Mouse (Mus musculus): ENCODE data around the gene Rpn2. TPM values are rescaled to one million over a fixed set of nuclear protein-coding genes. Genes with fewer than 3 reads are reported as not detected.
A peak's percentile ranks its signal among the peaks of the same experiment; 100 is the strongest.

Rpn2 gene
- total RNA-seq, 2 experiments from 2014 or later = 254 to 289 TPM

DNA sequence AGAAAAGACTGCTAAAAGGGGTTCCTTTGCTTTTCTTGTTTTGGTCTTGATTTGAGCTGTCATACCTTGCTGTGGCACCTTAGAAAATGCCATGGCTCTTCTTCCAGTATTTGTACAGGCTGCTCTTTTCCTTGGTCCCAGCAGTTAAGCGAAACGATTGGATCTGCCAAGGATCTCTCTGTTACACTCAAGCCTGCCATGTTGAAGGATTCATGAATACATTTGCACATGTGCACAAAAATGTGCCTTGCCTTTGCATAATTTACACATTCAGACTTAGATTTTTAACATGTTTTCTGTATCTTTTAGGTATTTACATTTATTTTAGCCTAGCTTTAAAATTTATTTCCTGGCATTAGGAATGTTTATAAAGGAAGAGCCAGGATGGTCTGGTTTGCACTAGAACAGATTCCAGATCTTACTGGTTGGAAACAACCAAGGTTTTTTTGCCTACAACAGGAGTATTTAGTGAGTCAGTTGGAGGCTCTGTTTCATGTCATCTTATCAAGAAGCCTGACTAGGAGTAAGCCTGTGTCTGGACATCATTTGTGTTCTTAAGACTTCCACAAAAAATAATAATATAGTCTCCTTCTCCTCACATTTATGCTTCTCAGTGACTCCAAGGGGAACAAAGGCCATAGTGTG, 29.6 kb downstream of the Rpn2 start:
- DNase-seq (ENCODE audit: low spot score in 2 of 2) = no peak

- DNase-seq (ENCODE audit: low spot score in 2 of 2) = no peak
These were observed 30.8 kb downstream of the Rpn2 start for GRCm38 (mm10) chr2:157309611-157310010.

DNA sequence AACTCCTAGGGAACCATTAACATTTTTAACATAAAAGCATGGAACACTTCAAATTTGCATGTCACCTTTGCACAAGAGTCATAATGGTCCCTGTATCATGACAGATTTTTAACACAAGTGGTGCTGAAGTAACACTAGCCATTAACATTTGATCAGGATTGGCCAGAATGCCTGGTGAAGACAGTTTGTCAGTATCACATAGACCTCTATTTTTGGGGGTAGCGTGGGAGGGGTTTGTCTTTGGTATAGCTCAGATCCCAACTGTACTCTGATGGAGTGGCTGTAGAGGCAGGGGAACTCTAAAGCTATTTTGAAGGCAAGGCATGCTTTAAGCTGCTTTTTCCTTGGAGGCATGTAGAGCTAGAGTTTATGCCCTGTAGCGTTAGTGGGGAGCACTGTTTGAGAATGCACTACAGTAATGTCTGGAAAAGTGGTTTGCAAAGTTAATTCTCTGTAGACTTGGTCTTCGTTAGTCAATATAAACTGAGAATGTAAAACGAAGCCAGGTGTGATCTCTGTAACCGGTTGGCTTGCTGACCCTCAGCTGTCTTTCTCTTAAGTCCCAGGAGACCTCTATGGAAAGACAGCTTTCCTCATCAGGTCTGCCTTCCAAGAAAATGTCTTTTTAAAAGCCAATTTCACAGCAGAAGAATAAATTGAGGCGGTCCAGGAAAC, 32.3 kb downstream of the Rpn2 start:
- no peak for DNase-seq (ENCODE audit: low spot score in 2 of 2)

GRCm38 (mm10) chr2:157313718-157314117, 34.9 kb downstream of the Rpn2 start:
- no peak for DNase-seq (ENCODE audit: low spot score in 2 of 2)

- no peak for DNase-seq (ENCODE audit: low spot score in 2 of 2)
These were observed 35.5 kb downstream of the Rpn2 start for GRCm38 (mm10) chr2:157314310-157314709.

DNA sequence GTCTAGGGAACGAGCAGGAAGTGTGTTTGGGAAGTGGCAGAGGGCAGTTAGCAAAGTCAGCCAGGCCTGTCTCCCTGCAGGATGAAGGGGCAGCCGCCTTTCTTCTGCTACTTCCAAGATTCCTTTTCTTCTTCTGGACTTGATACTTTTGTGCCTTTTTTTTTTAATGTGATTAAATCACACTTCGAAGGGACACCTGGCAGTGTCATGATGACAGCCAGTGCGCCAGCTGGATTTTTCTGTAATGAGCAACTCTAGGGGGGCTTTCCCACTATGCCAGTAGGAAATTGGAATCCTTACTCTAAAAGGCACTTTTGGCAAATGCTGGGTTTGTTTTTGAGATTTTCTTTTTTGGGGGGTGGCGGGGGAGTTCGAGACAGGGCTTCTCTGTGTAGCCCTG, 36.7 kb downstream of the Rpn2 start:
- no peak for DNase-seq (ENCODE audit: low spot score in 2 of 2)

DNA sequence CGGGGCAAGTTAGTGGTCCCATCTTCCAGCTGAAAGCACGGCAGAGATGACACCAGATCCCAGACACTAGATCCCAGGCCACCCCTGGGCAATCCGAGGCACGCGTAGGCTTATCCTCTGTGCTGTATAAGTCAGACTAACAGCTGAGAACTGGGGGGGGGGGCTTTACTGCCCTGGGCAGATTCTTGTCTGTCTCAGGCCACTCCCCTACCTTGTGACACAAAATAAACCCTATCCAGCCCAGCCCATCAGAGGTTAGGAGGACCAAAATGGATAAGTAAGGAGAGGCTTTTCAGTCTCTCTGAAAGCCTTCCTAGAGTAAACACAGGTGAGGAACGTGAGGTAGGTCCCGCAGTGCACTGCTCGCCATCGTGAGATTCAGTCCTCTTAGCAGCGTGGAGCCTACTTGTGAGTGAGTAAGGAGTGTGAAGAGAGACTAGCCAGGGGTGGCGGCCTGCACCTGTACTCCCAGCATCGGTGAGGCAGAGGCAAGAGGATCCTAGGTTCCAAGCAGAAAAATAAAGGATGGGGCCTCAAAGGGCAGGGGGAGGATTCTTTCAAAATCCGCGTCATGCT, 37.6 kb downstream of the Rpn2 start:
- DNase-seq (ENCODE audit: low spot score in 2 of 2) = no peak

DNA sequence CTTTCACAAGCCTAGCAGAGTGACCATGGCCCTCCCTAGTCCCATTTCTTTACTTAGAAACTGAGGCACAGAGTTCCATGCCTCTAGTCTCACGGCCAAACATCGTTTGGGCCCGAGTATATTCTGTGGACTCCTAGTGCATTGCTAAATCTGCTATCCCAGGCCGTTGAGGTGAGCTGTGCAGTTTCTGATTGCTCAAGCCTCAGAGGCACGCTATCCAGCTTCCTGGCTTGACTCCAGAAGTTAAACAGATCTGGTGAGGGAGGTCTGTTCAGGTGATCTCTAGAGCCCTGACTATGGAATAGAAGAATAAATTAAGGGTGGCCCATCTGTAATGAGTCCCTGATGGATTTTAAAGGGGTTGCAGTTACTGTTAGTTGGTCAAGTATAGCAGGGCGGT, 38.4 kb downstream of the Rpn2 start:
- DNase-seq (ENCODE audit: low spot score in 2 of 2) = no peak

DNA sequence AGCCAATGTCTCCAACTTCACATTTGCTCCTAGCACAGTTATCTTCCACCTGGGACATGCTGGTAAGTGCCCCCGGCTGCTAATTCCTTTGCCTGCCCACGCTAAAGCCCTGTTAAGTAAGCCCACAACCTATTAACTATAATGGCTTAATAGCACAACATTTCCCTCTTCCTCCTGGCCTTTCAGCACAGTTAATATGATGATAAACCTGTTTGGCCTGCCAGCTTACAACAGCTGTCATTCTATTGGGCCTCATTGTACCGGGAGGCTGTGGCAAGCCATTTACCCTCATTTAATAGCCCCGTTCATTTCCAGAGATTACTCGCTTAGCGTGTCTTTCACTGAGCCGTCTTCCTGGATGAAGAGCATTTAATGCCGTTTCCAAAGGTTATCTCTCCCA, 41.3 kb downstream of the Rpn2 start:
- DNase-seq (ENCODE audit: low spot score in 2 of 2) = no peak

GRCm38 (mm10) chr2:157320886-157321285, 42.1 kb downstream of the Rpn2 start:
- no peak for DNase-seq (ENCODE audit: low spot score in 2 of 2)

GRCm38 (mm10) chr2:157322029-157322766, 43.4 kb downstream of the Rpn2 start:
- DNase-seq (ENCODE audit: low spot score in 2 of 2) = no peak

- no peak for DNase-seq (ENCODE audit: low spot score in 2 of 2)
These were observed 46.4 kb downstream of the Rpn2 start for GRCm38 (mm10) chr2:157325238-157325637.

GRCm38 (mm10) chr2:157328106-157328505, 49.3 kb downstream of the Rpn2 start:
- DNase-seq (ENCODE audit: low spot score in 2 of 2) = no peak

- DNase-seq (ENCODE audit: low spot score in 2 of 2) = no peak
These were observed 49.8 kb downstream of the Rpn2 start for GRCm38 (mm10) chr2:157328570-157328969.

DNA sequence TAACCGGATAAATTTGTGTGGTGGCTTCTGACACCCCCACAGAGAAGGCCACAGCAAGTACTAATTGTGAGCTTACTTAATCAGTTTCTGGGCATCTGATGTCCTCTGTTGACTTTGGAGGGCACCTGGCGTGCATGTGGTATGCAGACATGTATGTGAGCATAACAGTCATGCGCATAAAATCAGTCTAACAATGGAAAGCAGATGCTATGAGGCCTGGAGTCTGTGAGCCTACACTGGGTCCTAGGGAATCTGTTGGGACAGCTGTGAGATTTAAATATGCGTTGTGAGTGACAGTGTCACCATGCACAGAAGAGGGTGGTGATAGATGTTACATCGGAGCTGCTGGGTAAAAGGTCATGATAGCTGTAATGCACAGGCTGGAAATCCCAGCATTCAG, 53.2 kb downstream of the Rpn2 start:
- DNase-seq (ENCODE audit: low spot score in 2 of 2) = no peak

DNA sequence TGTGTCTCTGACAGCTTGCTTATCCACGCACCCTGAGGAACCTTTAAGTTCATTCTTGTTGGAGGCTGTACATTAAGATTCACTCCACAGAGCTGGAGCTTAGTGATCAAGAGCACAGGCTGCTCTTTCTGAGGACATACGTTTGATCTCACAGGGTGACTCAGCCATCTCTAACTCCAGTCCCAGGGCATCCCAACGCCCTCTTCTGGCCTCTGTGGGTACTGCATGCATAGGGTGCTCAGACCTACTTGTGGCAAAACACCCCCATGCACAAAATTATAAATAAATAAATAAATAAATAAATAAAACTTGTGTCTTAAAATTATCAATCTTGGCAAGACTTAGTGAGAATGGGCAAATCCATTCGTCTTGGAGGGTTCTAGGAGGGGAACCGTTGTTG, 59.8 kb downstream of the Rpn2 start:
- peak; percentile 73 for DNase-seq (ENCODE audit: low spot score in 2 of 2)

DNA sequence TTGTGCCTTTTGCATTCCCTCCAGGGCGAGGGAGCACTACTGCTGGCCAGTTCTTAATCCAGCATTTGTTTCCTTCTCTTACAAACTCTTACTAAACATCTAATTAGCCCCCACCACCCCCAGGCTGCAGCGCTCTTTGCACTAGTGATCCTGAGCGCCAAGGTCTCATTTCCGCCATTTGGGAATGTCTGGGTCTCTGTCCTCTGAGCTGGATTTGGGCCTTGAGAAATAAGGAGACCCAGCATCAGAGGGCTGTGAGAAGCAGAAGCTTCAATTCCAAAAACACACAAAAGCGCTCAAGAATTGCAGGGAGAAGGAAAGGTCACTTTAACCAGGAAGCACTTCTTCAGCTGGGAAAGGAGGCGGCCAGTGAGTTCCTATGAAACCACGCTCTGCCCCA, 60.7 kb downstream of the Rpn2 start:
- no peak for DNase-seq (ENCODE audit: low spot score in 2 of 2)

DNA sequence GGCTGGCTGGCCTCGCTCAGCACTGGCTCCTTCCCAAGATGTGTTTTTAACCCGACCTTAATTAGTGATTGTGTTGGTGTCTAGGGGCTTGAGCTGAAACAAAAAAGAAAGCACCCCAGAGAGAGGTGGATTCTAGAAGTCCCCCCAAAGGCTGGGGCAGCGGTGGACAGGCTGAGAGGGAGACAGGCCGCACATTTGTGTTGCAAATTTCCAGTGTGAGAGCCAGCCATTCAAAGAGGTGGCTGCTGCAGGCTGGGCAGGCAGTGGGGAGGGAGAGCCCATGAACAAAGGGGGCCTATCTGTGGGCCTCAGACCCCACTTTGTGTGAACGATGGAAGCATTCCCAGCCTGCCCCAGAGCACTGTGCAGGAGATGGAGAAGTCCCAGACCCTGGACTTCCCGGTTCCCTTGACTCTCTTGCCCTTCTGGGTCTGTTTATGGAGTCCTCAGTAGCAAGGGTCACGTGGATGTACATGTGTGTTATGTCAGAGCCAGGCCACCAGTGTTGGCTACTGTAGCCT, 61.5 kb downstream of the Rpn2 start:
- DNase-seq (ENCODE audit: low spot score in 2 of 2) = no peak

DNA sequence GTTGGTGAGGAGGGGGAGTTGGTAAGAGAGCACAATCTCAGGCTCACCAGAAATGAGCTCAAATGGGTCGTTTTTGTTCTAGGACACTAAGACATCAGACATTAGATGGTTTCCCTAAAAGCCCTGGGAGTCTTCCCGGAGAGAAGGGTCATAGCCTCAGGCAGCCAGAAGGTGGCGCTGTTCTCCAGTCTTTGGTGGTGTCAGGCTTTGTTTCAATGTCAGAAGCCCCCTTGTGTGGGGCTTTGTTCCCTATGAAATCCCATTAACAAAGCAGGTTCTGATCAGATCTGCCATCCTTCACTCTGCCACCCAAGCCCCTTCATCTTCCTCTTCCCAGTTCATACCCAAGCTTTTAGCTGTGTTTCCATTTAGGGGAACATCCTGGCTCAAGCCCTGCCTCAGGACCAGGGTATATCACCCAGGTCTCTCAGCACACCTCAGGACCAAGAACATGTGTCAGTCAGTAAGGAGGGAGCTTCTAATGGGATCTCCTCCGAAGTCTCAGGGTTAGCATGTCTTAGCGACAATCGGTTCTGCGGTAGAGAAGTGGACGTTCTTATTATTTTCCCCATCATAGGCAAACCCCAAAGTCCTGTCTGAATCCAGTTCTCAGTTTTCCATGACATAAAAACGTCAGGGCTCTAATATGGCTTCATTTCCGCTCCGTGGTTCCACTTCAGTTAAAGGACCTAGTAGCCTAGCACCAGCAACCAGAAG, 62.9 kb downstream of the Rpn2 start:
- DNase-seq (ENCODE audit: low spot score in 2 of 2) = peak; percentile 53 to 70

DNA sequence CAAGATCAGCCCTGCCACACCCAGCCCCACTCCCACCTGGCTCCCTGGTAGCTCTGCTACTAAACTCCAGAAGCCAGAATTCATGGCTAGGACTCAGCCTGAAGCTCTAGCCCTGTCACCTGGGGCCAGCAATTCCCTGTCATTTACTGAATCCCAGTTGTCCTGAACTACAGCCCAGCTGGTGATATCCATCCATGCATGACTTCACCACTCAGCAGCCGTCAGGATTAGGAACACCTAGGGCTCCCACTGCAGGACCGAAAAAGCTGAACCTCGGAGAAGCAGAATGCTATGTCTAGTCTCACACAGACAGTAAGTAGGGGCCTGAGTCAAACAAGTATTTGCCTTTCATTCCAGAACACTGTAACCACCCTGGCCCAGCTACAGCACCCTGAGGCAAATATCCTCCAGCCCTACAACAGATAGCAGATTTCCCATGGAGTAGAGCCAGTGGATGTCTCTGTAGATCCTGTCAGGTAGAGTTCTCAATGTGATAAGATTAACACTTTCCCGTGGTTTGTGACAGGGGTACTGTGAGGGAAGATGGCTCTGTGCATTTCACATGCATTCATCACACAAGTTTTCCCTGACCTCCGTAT, 63.6 kb downstream of the Rpn2 start:
- no peak for DNase-seq (ENCODE audit: low spot score in 2 of 2)

DNA sequence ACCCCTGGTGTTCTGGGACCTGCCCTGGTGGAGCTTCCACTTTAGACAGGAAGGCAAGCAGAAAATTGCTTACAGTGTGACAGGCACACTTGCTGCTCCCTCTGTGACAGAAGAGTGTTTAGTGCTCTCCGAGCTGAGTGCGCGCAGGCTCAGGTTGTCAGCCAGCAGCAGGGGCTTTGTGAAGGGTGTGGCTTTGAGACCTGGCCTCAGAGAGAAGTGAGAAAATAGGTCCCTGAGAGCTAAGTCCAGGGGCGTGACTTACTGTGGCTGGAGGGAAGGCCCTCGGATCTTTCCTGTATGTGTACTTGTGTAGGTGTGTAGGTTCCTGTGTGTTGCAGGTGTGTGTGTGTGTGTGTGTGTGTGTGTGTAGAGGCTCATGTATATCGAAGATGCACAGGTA, 64.5 kb downstream of the Rpn2 start:
- DNase-seq (ENCODE audit: low spot score in 2 of 2) = no peak

Measured in adrenal gland, adult 18-20 months (tissue).